In the genomic region with DNA sequence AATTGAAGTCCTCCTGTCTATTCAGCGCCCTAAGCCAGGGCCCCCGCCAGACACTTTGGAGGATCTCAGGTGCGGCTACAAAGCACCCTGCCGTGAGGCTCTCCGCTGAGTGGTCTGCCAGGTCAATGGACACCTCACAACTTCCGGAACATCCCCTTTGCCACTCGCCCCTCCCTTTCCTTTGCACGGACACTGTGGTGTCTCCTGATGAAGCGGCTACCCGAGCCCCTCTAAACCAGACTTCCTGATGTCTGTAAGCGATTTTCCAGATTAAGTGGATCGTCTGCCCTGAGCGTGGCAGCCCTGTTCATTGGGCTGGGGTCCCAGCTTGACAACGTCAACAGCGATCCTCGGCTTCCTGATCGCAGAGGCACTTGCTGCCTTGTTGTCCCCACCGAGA, we compare ENCODE assay signal across 10 mouse cellular contexts. TPM values are rescaled to one million over a fixed set of nuclear protein-coding genes. Genes with fewer than 3 reads are reported as not detected.
A peak's percentile ranks its signal among the peaks of the same experiment; 100 is the strongest.
DNase-seq lines count a peak whose midpoint lies in the region; ATAC-seq lines count a peak whose summit lies in the region.
"Had no signal": no experiment of that assay in that cellular context is flagged by ENCODE, and none has a peak within 500 bp of the region (broad histone marks: within the 10 kb centered on the region; RNA-seq: fewer than 3 reads in every experiment).

No protein-coding gene starts in this region.

- WGBS in kidney, embryonic 14.5 days: 14% methylated on average over 18 of the region's 18 CpGs
- WGBS in embryonic facial prominence, embryonic 12.5 days: 3% methylated on average over 18 of the region's 18 CpGs
- WGBS in intestine, embryonic 16.5 days: 14% methylated on average over 18 of the region's 18 CpGs

- H3K27ac ChIP-seq in kidney, embryonic 14.5 days (ENCODE audit: low read depth, low read length): no peak overlapping the region
- H3K27ac ChIP-seq in embryonic facial prominence, embryonic 12.5 days: no peak overlapping the region
- no peak overlapping the region for H3K27ac ChIP-seq in intestine, embryonic 16.5 days (ENCODE audit: low read length)

- peaks cover 3% of the 10 kb centered on the region for H3K27me3 ChIP-seq in kidney, embryonic 14.5 days (ENCODE audit: control insufficient read depth, insufficient read depth, low read length)
- 0 out of 2 replicates have a peak, but pooled peaks cover 8% of the 10 kb centered on the region for H3K27me3 ChIP-seq in embryonic facial prominence, embryonic 12.5 days
- H3K27me3 ChIP-seq in intestine, embryonic 16.5 days (replicated peaks; ENCODE audit: control insufficient read depth, insufficient read depth, low read length): no peaks in the 10 kb centered on the region

- H3K4me1 ChIP-seq in kidney, embryonic 14.5 days (ENCODE audit: control insufficient read depth, insufficient read depth, low read length): 0 out of 2 replicates have a peak, but pooled peaks cover 4% of the 10 kb centered on the region
- peaks cover 10% of the 10 kb centered on the region for H3K4me1 ChIP-seq in embryonic facial prominence, embryonic 12.5 days
- H3K4me1 ChIP-seq in intestine, embryonic 16.5 days (ENCODE audit: control insufficient read depth, insufficient read depth, low read length): peaks cover 4% of the 10 kb centered on the region; the same call in 1 of the 2 replicates

- peaks cover 3% of the 10 kb centered on the region; the same call in 1 of the 2 replicates for H3K9me3 ChIP-seq in kidney, embryonic 14.5 days (ENCODE audit: control insufficient read depth, low read length)
- H3K9me3 ChIP-seq in embryonic facial prominence, embryonic 12.5 days: no peaks in the 10 kb centered on the region
- H3K9me3 ChIP-seq in intestine, embryonic 16.5 days (ENCODE audit: control insufficient read depth, low read length): no peaks in the 10 kb centered on the region

- H3K4me3 ChIP-seq in kidney, embryonic 14.5 days (ENCODE audit: low read length): peak overlapping the region; percentile 20
- peak overlapping the region; percentile 13; the same call in 1 of the 2 replicates for H3K4me3 ChIP-seq in embryonic facial prominence, embryonic 12.5 days
- peak overlapping the region; percentile 14 for H3K4me3 ChIP-seq in intestine, embryonic 16.5 days (ENCODE audit: low read length)

- no peaks in the 10 kb centered on the region for H3K36me3 ChIP-seq in kidney, embryonic 14.5 days (ENCODE audit: control insufficient read depth, insufficient read depth, low read length)
- no peaks in the 10 kb centered on the region for H3K36me3 ChIP-seq in embryonic facial prominence, embryonic 12.5 days
- H3K36me3 ChIP-seq in intestine, embryonic 16.5 days (ENCODE audit: control insufficient read depth, insufficient read depth, low read length): no peaks in the 10 kb centered on the region

- peak; percentile 38; the same call in 1 of the 2 replicates for ATAC-seq in kidney, embryonic 14.5 days (ENCODE audit: low FRiP score, low TSS enrichment)
- ATAC-seq in embryonic facial prominence, embryonic 12.5 days (ENCODE audit: insufficient number of reproducible peaks, insufficient read depth, low FRiP score, low TSS enrichment): no peak
- no peak for ATAC-seq in intestine, embryonic 16.5 days
- ATAC-seq: inflammation-experienced regulatory T-cells, adult 6 months had no signal

- no peak for DNase-seq in kidney, postnatal 10 days
- DNase-seq in naive thymus-derived CD4-positive, alpha-beta T cell, adult 2 months (ENCODE audit: low read depth): peak; percentile 23
- DNase-seq in left cerebral cortex, adult 9 months (ENCODE audit: low spot score in 2 of 2): no peak
- no peak for DNase-seq in layer of hippocampus, postnatal 10 days (ENCODE audit: low spot score in 2 of 2)
- DNase-seq in urinary bladder, postnatal 4 days (ENCODE audit: low spot score in 2 of 2): no peak
- DNase-seq: right cerebral cortex, postnatal 14 days had no signal

- peak overlapping the region; percentile 2; the same call in 1 of the 2 replicates for H3K9ac ChIP-seq in kidney, embryonic 14.5 days (ENCODE audit: low read depth, low read length)
- H3K9ac ChIP-seq in embryonic facial prominence, embryonic 12.5 days: no peak overlapping the region
- H3K9ac ChIP-seq in intestine, embryonic 16.5 days (ENCODE audit: low read depth, low read length): peak overlapping the region; percentile 34; the same call in 1 of the 2 replicates

- H3K4me2 ChIP-seq in kidney, embryonic 14.5 days (replicated peaks; ENCODE audit: low read depth, low read length): peak overlapping the region; percentile 47
- peak overlapping the region; percentile 44 for H3K4me2 ChIP-seq in embryonic facial prominence, embryonic 12.5 days (replicated peaks)
- peak overlapping the region; percentile 38 for H3K4me2 ChIP-seq in intestine, embryonic 16.5 days (ENCODE audit: low read depth, low read length)

RNA-seq across cellular contexts. Expression of a gene that starts 42.2 kb away (rescaled TPM):
- 79.0 and 84.8 TPM in 2 replicates for polyA plus RNA-seq in kidney, embryonic 14.5 days (2014; fragmentation: Nextera tagmentation; extraction: Ambion mirVana)
- 76.1 and 79.3 TPM in 2 replicates for polyA plus RNA-seq in embryonic facial prominence, embryonic 12.5 days (2016; fragmentation: Nextera tagmentation; extraction: Ambion mirVana)
- polyA plus RNA-seq in intestine, embryonic 16.5 days (2015; fragmentation: Nextera tagmentation; extraction: Ambion mirVana): 52.7 and 61.2 TPM in 2 replicates
- 10 to 100 TPM; 18.8 to 22.1 TPM for total RNA-seq in layer of hippocampus, postnatal 10 days (2021)
